Mouse (Mus musculus) hindbrain, embryonic 11.5 days (tissue): ENCODE results near the gene Gm9817. TPM values are rescaled to one million over a fixed set of nuclear protein-coding genes. Genes with fewer than 3 reads are reported as not detected.
A peak's percentile ranks its signal among the peaks of the same experiment; 100 is the strongest.
"Not testable (repeated sequence)": the region's sequence is repeated elsewhere in the genome, so short reads cannot be mapped to it uniquely, and the experiment has no call there.

Experiments used
- ATAC-seq: fragments of 200-750 bp; cut with Nextera tagmentation; 2 replicates; pipeline ENCODE4 v1.8.0; 2017; ENCODE audit warnings: mild to moderate bottlenecking, moderate TSS enrichment, moderate library complexity; ENCODE audit not compliant: low FRiP score
- DNase-seq: peaks from one replicate; pipeline ENCODE4 v3.0.0-alpha.2; 2015; ENCODE audit warnings: low spot score
- H3K27ac ChIP-seq: fragments of 300-500 bp; sonication (generic); 2 replicates; pipeline ENCODE4 v1.5.1; 2014; ENCODE audit warnings: mild to moderate bottlenecking, low read depth, low read length
- H3K27me3 ChIP-seq: fragments of 300-500 bp; sonication (generic); 2 replicates; pipeline ENCODE4 v1.6.1; 2014; ENCODE audit warnings: mild to moderate bottlenecking, low read length, moderate library complexity, mixed read lengths; ENCODE audit not compliant: control insufficient read depth, insufficient read depth
- H3K36me3 ChIP-seq: fragments of 300-500 bp; sonication (generic); 2 replicates; pipeline ENCODE4 v1.6.1; 2014; ENCODE audit warnings: mild to moderate bottlenecking, low read length, moderate library complexity, mixed read lengths; ENCODE audit not compliant: control insufficient read depth, insufficient read depth
- H3K4me1 ChIP-seq: fragments of 300-500 bp; sonication (generic); replicated peaks from 2 replicates; pipeline ENCODE4 v1.6.1; 2014; ENCODE audit warnings: low read length, mixed read lengths; ENCODE audit not compliant: control insufficient read depth, insufficient read depth
- H3K4me2 ChIP-seq: fragments of 300-500 bp; sonication (generic); replicated peaks from 2 replicates; pipeline ENCODE4 v1.6.1; 2014; ENCODE audit warnings: mild to moderate bottlenecking, low read depth, low read length
- H3K4me3 ChIP-seq: fragments of 300-500 bp; sonication (generic); 2 replicates; pipeline ENCODE4 v1.5.1; 2014; ENCODE audit warnings: low read depth, low read length
- H3K9ac ChIP-seq: fragments of 300-500 bp; sonication (generic); 2 replicates; pipeline ENCODE4 v1.6.1; 2014; ENCODE audit warnings: low read depth, low read length
- H3K9me3 ChIP-seq: fragments of 300-500 bp; sonication (generic); 2 replicates; pipeline ENCODE4 v1.6.1; 2016; ENCODE audit warnings: low read length; ENCODE audit not compliant: control insufficient read depth
- WGBS: fragments of 180-500 bp; shearing (Covaris S2); extraction: QIAGEN DNeasy Blood & Tissue Kit; methylation state at CpG from one replicate; pipeline ENCODE4 v1.1.7; 2014; 5-methylcytosine and 5-hydroxymethylcytosine counted together
- polyA plus RNA-seq: library from polyadenylated mRNA; unstranded; fragments of >200 nt; fragmentation: Nextera tagmentation; extraction: Ambion mirVana; gene quantifications from 2 replicates; pipeline ENCODE4 v1.2.1, GENCODE M21; 2014

The Gm9817 gene
- polyA plus RNA-seq: 0.07 TPM in 1 of 2 replicates, not detected in the other

DNA sequence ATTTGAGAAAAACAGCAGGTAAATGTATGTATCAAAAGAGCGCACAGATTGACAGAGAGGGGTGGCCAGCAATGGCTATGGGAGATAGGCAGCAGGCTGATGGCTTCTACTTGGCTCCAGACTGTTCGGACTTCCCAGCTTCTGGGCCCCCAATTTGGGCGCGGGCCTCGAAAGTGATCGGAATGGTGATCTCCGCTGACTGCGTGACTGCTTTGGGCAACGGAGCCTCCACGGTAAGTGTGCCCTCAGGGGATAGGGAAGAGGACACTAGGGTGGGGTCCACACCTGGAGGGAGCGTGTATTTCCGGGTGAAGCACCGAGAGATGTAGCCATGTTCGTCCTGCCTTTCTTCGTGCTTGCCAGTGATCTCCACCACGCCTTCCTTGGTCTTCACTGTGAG, at the start of gene Gm9817:
TSS of gene Gm9817 (plus strand) at position 301 of the 400 bp plus-strand sequence.
- not testable (repeated sequence) for H3K4me2 ChIP-seq, H3K27ac ChIP-seq, H3K4me1 ChIP-seq, H3K4me3 ChIP-seq, ATAC-seq, H3K9ac ChIP-seq, DNase-seq, H3K36me3 ChIP-seq, H3K9me3 ChIP-seq, H3K27me3 ChIP-seq
- WGBS: 46% methylated on average over 15 of the region's 16 CpGs

DNA sequence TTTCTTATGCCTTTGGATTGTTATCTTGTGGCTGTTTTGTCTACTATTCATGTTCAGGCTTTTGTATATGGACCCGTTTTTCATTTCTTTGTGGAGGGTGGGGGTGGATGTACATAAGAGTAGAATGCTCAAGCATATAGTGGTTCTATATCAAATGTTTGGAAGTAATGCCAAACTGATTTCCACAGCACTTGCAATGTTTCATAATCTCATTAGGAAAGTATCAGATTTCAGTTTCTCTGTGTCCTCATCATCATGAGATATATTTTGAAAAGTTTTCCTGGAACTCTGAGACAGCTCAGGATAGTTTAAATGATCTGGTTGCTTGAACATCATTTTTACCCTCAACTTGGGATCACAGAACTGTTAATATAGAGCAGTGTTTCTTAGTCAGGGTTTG, 48.7 kb upstream of the Gm9817 start:
- no peak for ATAC-seq

DNA sequence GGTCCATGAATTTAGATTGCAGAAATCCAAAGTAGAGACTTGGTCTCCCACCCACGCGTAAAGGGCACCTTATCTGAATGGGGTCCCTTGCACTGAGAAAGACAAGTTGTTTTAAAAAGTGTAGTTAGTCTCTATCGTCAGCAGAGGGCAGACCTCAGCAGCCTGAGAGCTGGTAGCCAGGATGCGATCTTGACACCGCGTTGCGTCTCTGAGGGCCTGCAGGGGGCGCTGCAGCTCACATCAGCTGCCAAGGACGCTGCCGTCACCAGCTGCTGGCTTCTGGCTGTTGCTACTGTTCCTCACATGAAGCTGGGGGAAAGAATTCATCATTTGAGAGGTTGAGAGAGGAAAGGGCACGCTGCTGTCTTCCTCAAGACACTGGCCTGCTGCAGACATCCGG, 47.7 kb upstream of the Gm9817 start:
- ATAC-seq (no peak), DNase-seq (peak; percentile 96)
- H3K27ac ChIP-seq: no peak overlapping the region
- H3K9me3 ChIP-seq: no peaks in the 10 kb centered on the region
- WGBS: 17% methylated on average over 12 of the region's 12 CpGs
- no peak overlapping the region for H3K9ac ChIP-seq
- no peak overlapping the region for H3K4me2 ChIP-seq
- no peaks in the 10 kb centered on the region for H3K36me3 ChIP-seq
- H3K4me3 ChIP-seq: no peak overlapping the region
- no peaks in the 10 kb centered on the region for H3K27me3 ChIP-seq
- H3K4me1 ChIP-seq: no peaks in the 10 kb centered on the region

More for the DNA sequence above, 48.7 kb upstream of the Gm9817 start:
- no peaks in the 10 kb centered on the region for H3K27me3 ChIP-seq
- H3K4me2 ChIP-seq: no peak overlapping the region
- DNase-seq: no peak
- H3K4me3 ChIP-seq: no peak overlapping the region
- no peaks in the 10 kb centered on the region for H3K4me1 ChIP-seq
- H3K9me3 ChIP-seq: no peaks in the 10 kb centered on the region
- 93% methylated on average over 1 of the region's 1 CpGs for WGBS
- H3K27ac ChIP-seq: no peak overlapping the region
- no peak overlapping the region for H3K9ac ChIP-seq
- no peaks in the 10 kb centered on the region for H3K36me3 ChIP-seq

DNA sequence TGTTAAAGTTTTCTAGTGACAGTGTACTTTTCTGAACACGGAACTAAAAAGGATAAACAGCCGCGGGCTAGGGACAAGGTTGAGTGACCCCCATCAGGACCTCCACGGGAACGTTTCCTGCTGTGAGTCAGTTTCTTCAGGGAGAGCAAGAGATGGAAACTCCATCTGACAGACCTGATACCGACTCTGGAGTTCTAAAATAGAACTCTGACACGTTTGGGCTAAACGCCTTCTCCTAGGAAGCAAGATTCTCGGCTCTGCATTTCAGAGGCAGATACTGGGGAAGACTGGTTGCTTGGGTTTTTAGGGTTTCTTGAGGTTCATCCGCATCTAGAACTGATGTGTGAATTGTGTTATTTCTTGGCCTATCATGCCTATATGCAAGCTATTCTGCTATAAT, 47.2 kb upstream of the Gm9817 start:
- WGBS: 61% methylated on average over 10 of the region's 10 CpGs
- Histone ChIP-seq H3K9me3 (no peaks in the 10 kb centered on the region), H3K27me3 (no peaks in the 10 kb centered on the region), H3K27ac (no peak overlapping the region), H3K36me3 (no peaks in the 10 kb centered on the region), H3K4me1 (no peaks in the 10 kb centered on the region), H3K4me3 (no peak overlapping the region), H3K4me2 (no peak overlapping the region), H3K9ac (no peak overlapping the region)
- ATAC-seq: no peak
- DNase-seq: no peak

DNA sequence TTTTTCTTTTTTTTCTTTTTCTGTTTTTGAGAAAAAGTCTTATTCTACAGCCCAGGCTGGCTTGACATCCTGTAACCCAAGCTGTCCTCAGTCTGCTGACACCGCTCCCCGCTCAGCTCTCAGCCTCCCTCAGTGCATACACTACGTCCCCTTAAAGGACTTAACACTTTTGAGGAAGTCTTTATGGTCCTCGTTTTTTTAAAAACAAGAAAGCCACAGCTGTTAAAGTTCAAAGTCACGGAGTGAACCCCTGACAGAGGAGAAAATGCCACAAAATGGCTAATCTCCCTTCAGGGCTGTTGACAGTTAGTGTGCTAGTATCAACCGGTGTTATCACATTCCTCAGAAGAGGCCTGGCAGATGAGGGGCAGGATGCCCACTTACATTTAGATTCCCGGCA, 46.7 kb upstream of the Gm9817 start:
- ATAC-seq: no peak
- Histone ChIP-seq H3K4me3 (no peak overlapping the region), H3K27me3 (no peaks in the 10 kb centered on the region), H3K4me2 (no peak overlapping the region), H3K4me1 (no peaks in the 10 kb centered on the region), H3K9me3 (no peaks in the 10 kb centered on the region), H3K36me3 (no peaks in the 10 kb centered on the region), H3K9ac (no peak overlapping the region), H3K27ac (no peak overlapping the region)
- 60% methylated on average over 7 of the region's 7 CpGs for WGBS
- DNase-seq: no peak

DNA sequence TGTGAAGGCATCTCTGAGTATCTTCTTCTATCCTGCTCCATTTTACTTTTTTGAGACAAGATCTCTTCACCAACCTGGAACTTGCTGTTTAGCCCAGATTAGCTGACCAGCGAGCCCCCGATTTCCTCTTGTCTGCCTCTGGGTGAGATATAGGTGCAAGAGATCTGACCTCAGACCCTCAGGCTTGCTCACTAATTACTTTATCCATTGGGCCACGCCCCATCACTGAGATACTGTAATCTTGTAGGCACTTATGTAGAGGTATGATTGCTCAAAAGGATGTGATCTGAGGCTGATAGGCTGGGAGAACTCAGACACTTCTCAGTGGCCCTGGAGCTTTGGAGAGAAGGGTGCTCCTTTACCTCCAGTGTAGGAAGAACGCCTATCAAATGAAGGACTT, 46.0 kb upstream of the Gm9817 start:
- Histone ChIP-seq H3K27me3 (no peaks in the 10 kb centered on the region), H3K27ac (no peak overlapping the region), H3K9me3 (no peaks in the 10 kb centered on the region), H3K4me2 (no peak overlapping the region), H3K4me1 (no peaks in the 10 kb centered on the region), H3K9ac (no peak overlapping the region), H3K4me3 (no peak overlapping the region), H3K36me3 (no peaks in the 10 kb centered on the region)
- WGBS: 81% methylated on average over 4 of the region's 4 CpGs
- ATAC-seq (no peak), DNase-seq (no peak)

DNA sequence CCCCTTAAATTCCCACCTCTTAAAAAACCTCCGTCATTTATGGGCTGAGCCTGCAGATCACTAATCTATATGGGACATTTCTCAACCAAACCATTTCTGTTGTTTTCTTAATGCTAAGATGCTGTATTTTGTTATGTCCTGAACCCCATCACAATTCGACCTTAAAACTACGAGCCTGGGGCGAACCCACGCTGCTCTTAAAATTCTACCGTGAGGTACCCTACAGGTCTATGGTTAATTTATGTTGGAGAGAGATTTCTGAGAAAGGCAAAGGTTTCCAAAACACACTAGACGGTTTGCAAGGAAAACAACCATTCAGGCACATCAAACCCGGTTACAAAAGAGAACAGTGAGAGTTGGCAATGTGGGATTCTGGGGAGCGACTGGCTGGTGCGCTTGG, 45.1 kb upstream of the Gm9817 start:
- Histone ChIP-seq H3K27me3 (no peaks in the 10 kb centered on the region), H3K27ac (no peak overlapping the region), H3K9ac (no peak overlapping the region), H3K4me3 (no peak overlapping the region), H3K4me1 (no peaks in the 10 kb centered on the region), H3K36me3 (no peaks in the 10 kb centered on the region), H3K9me3 (no peaks in the 10 kb centered on the region), H3K4me2 (no peak overlapping the region)
- ATAC-seq (no peak), DNase-seq (no peak)
- 92% methylated on average over 10 of the region's 10 CpGs for WGBS

DNA sequence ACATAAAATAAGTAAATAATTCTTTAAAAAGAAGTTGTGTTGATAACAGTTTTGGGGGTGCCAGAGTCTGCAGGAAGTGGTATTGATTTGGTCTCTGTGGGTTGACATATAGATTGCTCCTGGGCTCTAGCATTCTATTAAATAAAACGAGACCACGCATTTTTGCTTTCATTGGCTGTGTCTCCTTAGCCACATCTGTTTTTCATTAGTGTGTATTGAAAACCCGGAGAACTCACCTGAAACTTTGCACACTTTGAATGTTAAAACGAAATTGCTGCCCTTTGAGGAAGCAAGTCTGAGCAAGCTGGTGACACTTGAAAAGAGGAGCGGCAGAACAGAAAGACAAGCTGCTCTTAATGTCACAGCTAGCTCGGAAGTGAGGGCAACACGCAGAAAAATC, 43.7 kb upstream of the Gm9817 start:
- Histone ChIP-seq H3K36me3 (no peaks in the 10 kb centered on the region), H3K27ac (no peak overlapping the region), H3K4me1 (no peaks in the 10 kb centered on the region), H3K9me3 (no peaks in the 10 kb centered on the region), H3K4me2 (no peak overlapping the region), H3K27me3 (no peaks in the 10 kb centered on the region), H3K9ac (no peak overlapping the region), H3K4me3 (no peak overlapping the region)
- ATAC-seq: no peak
- WGBS: 80% methylated on average over 7 of the region's 7 CpGs
- DNase-seq: no peak

DNA sequence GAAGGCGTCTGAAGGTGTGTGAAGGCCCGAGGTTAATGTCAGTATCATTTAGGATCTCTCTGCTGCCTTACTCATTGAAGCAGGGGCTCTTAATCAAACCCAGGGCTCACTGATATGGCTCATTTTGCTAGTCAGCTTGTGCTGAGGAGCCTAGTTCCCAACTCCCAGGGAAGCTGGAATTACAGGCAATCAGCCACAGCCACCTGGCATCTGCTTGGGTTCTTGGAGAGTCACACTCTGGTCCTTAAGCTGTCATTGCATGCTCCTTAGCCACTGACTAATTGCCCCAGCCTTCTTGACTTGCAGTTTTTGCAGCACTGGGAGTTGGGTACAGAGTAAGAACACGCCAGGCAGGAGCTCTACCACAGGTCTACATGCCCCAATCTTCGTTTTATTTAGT, 42.1 kb upstream of the Gm9817 start:
- ATAC-seq (no peak), DNase-seq (no peak)
- Histone ChIP-seq H3K27me3 (no peaks in the 10 kb centered on the region), H3K27ac (no peak overlapping the region), H3K9ac (no peak overlapping the region), H3K36me3 (no peaks in the 10 kb centered on the region), H3K4me3 (no peak overlapping the region), H3K4me1 (no peaks in the 10 kb centered on the region), H3K9me3 (no peaks in the 10 kb centered on the region), H3K4me2 (no peak overlapping the region)
- 88% methylated on average over 4 of the region's 4 CpGs for WGBS
